Mouse (Mus musculus) mesoderm, embryonic 11.5 days (tissue): ENCODE results near the gene Pygm.

Experiments
- DNase-seq: peaks from one replicate; pipeline ENCODE4 v3.0.0-alpha.2; 2012; ENCODE audit warnings: low read depth, low spot score

Pygm gene

DNA sequence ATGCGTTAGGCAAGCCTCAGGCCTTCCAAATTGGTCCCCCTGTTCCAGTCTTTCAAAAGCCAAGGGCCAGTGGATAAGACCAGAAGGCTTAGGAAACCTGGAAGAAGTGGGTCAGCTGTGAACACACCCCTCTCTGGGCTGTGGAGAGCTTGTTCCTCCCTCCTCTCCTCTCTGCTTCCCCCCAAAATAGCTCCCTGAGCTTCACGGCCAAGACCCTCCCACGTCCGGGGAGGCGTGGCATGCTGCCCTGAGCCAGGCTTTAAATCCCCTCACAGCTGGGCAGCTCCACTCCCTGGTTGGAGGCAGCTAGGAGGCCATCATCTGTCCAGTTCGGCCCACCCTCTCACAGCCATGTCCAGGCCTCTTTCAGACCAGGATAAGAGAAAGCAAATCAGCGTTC, at the start of gene Pygm:
TSS of gene Pygm (plus strand) at position 272 of the 400 bp plus-strand sequence.
- DNase-seq, result peak; percentile 37

- peak; percentile 97 for DNase-seq
Measured at GRCm38 (mm10) chr19:6334673-6335457, 49.3 kb upstream of the Pygm start, which contains the start of gene Men1. Men1 (plus strand) TSS chr19:6334979.

- DNase-seq, result no peak
Measured at GRCm38 (mm10) chr19:6335458-6335827, 48.8 kb upstream of the Pygm start.

DNA sequence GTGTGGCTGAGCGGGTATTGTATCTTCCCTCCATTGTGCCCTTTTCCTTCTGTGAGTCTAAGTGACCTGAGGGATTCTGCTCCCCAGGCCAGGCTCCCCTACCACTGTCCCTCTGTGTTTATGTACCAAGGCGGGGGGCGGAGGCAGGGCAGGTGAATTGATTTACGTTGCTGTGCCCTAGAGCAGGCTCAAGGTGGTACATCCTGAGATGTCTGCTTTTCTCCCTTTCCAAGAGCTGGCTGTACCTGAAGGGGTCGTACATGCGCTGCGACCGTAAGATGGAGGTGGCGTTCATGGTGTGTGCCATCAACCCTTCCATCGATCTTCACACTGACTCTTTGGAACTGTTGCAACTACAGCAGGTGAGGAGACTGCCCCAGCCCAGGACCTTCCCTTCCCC, 47.3 kb upstream of the Pygm start:
- no peak for DNase-seq

DNA sequence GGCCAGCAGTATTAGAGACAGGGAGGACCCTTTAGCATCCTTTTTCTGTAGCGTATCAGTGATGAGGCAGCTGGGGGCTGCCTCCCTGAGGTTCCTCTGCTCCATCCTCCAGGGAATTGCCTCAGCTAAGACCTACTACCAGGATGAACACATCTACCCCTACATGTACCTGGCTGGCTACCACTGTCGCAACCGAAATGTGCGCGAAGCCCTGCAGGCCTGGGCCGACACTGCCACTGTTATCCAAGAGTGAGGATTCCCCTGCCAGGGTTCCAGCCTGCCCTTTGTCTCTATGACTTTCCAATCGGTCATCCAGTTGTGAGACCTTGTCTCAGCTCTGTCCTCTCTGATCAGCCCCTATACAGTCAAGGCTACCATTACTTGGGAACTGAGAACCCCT, 46.0 kb upstream of the Pygm start:
- DNase-seq, result no peak

- DNase-seq, result no peak
Measured at GRCm38 (mm10) chr19:6338716-6339115, 45.5 kb upstream of the Pygm start.

GRCm38 (mm10) chr19:6339191-6339590, 45.0 kb upstream of the Pygm start:
- DNase-seq, result no peak

DNA sequence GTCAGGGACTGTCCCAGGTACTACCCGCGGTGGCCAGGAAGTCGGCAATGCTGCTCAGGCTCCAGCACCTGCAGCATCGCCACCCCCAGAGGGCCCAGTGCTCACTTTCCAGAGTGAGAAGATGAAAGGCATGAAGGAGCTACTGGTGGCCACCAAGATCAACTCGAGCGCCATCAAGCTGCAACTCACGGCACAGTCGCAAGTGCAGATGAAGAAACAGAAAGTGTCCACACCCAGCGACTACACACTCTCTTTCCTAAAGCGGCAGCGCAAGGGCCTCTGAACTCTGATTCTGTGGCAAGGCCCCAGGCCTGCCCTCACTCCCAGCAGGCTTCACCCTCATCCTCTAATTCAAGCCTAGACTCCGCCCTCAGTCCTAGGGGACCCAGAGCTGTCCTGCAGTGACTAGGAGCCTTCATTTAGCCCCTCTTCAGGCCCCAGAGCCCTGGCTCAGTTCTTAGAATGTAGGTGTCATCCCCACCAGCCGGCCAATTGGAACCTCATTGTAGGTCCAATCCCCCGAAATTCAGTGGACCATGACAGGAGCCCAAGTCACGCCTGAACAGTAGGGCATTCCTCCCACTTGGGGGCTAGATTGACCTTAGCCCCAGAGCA, 44.2 kb upstream of the Pygm start:
- no peak for DNase-seq

GRCm38 (mm10) chr19:6340524-6341452, 43.4 kb upstream of the Pygm start, which contains the start of gene Map4k2:
Map4k2 (plus strand) TSS chr19:6341135.
- peak; percentile 74 for DNase-seq

- DNase-seq, result no peak
Measured at GRCm38 (mm10) chr19:6341453-6342077, 42.6 kb upstream of the Pygm start.

DNA sequence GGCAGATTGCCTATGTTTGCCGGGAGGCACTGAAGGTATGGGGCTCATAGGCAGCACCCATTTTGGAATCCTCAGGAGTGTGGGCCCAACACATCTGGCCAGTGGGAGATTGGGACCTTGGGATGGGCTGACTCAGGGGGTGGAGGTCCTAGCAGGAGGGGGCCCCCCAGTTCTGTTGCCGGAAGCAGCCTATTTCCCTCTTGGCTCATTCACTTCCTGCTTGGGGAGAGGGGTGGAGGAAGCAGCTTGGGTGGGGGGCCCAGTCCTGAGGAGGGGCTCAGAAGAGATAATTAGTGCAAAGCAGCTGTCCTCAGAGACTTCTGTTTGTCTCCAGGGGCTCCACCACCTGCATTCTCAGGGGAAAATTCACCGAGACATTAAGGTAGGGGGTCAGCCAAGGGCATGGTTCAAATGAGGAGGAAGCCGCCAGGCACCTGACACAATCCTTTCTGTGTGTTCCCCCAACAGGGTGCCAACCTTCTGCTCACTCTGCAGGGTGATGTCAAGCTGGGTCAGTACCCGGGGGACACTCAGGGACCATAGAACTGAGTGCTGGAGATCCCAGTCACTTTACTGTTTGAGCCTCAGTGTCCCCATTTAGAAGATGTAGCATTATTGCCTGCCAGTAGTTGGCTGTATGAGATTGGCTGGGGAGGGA, 41.8 kb upstream of the Pygm start:
- no peak for DNase-seq

- no peak for DNase-seq
Measured at GRCm38 (mm10) chr19:6343066-6343925, 40.9 kb upstream of the Pygm start.

DNA sequence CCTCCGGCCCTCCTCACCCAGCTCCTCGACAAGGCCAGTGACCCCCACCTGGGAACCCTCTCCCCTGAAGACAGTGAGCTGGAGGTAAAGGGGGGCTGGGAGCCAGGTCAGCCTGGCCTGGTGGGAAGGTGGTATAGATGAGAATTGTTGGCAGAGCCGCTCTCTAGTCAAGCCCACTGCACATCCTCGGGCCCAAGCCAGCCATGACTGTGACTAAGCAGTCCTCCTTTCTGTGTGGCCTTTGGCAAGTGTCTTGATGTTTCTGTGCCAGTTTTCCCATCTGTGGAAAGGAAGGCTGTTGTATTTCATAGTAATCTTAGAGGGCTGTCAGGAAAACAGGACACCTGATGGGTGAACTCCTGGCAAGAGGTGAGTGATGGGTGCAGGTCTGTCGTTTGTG, 40.2 kb upstream of the Pygm start:
- no peak for DNase-seq

- no peak for DNase-seq
Measured at GRCm38 (mm10) chr19:6346023-6346422, 38.2 kb upstream of the Pygm start.

- no peak for DNase-seq
Measured at GRCm38 (mm10) chr19:6346661-6347060, 37.5 kb upstream of the Pygm start.

DNA sequence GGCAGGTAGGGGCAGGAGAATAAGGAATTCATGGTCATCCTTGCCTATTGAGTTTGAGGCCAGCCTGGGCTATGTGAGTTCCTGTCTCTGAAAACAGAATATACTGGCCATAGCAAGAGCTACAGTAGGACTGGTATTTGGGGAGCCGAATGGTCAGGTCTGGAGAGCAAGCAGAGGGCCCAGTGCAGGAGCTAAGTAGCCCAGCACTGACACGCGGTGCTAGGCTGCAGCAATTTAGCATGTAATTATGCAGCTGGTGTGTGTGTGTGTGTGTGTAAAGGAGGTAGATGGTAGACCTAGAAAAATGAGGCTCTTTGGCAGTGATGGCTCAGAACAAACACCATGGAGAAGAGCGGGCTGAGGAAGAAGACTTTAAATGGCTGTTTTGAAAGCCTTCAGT, 36.6 kb upstream of the Pygm start:
- DNase-seq, result no peak

DNA sequence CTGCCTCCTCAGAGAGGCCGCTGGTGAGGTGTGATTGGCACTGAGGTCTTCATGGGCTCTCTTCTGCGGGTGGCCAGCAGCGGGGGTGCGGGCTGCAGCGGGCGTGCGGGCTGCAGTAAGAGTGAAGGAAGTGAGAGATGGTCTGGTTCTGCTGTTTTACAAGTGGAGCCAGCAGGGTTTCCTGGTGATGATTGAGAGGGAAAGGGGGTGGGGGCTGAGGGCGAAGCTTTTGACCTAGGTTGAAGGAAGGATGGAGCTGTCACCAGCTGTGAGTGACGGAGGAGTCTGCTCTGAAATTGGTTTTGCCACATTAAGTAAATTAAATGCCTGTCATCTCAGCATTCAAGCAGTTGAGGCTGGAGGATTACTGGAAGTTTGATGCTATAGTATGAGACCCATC, 35.5 kb upstream of the Pygm start:
- no peak for DNase-seq

- DNase-seq, result no peak
Measured at GRCm38 (mm10) chr19:6349215-6349983, 34.8 kb upstream of the Pygm start.

- no peak for DNase-seq
Measured at GRCm38 (mm10) chr19:6351431-6352106, 32.6 kb upstream of the Pygm start.
